Mouse (Mus musculus) E14TG2a.4 (cell line): ENCODE data around the gene Lbx1.
A peak's percentile ranks its signal among the peaks of the same experiment; 100 is the strongest.

Experiments
- H3K27me3 ChIP-seq: 2 replicates; pipeline ENCODE4 v1.6.1; 2014; ENCODE audit warnings: low read length, control low read depth; ENCODE audit not compliant: insufficient read depth
- H3K36me3 ChIP-seq: 2 replicates; pipeline ENCODE4 v1.6.1; 2014; ENCODE audit warnings: low read length, control low read depth; ENCODE audit not compliant: insufficient read depth
- H3K4me1 ChIP-seq: replicated peaks from 2 replicates; pipeline ENCODE4 v1.6.1; 2014; ENCODE audit warnings: low read depth, low read length, control low read depth
- H3K4me3 ChIP-seq: replicated peaks from 2 replicates; pipeline ENCODE4 v1.5.1; 2014; ENCODE audit warnings: mild to moderate bottlenecking, low read length
- H3K9me3 ChIP-seq: 2 replicates; pipeline ENCODE4 v1.6.1; 2014; ENCODE audit warnings: low read length, control low read depth
- CTCF ChIP-seq: conservative IDR thresholded peaks from 2 replicates; pipeline ENCODE4 v1.5.1; 2014; ENCODE audit warnings: low read length
- NANOG ChIP-seq: IDR thresholded peaks from 2 replicates; pipeline ENCODE4 v1.6.1; 2014; ENCODE audit warnings: borderline replicate concordance, low read length, mixed read lengths
- POU5F1 ChIP-seq: IDR thresholded peaks from 2 replicates; pipeline ENCODE4 v1.6.1; 2014; ENCODE audit warnings: low read length, borderline replicate concordance

Lbx1 gene

DNA sequence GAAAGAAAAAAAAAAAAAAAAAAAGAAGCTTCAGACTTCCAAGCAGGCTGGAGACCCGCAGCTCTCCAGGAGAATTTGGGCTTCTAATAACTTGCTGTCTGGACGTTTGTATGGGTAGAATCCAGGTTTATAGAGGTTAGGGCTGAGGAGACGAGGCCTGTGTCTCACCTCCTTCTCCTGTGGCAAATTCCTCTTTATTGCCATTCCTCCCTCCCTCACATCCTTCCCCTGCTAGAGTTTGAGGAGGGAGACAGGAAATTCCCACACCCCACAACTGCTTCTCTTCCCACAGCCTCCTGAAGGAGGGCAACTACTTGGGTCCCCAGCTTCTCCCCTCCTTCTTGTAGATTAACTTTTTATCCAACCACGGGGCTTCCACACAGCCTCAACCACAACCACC lies 20.2 kb downstream of the Lbx1 start:
- Histone ChIP-seq H3K27me3 (peaks cover 25% of the 10 kb centered on the region), H3K4me3 (no peak overlapping the region), H3K9me3 (no peaks in the 10 kb centered on the region), H3K4me1 (no peaks in the 10 kb centered on the region), H3K36me3 (no peaks in the 10 kb centered on the region)
- no peak for TF ChIP-seq POU5F1
- 0 out of 2 replicates have a peak, but pooled peaks have one; percentile 1 for TF ChIP-seq CTCF
- no peak for TF ChIP-seq NANOG

DNA sequence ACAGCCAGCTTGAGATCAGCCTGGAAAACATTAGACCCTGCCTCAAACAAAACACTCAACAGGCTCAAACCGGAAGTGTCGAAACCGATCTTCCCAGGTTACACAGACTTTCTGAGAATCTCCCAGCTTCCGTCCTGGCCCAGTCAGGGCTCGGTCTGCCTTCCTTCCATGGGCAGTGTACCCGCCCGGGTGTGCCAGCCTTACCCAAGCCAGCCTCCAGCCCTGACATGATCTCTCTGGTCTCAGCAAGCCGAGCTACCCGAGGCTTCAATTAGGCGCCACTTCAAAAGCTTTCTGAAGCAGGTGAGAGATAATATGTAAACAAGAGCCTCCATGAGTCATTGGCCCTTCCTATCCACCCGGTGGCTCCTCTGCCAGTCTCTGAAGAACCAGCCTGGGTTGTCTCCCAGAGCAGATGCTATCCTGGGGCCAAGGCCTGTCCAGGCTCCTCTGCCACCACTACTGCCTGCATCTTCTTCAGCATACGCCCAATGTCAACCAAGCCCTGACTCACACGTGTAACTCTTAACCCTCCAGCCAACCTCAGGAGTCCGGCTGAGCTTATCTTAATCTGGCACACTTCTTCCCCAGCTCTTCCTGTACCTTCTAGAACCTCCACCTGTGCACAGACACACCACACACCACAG lies 25.7 kb downstream of the Lbx1 start:
- peaks cover 11% of the 10 kb centered on the region for H3K27me3 ChIP-seq
- no peaks in the 10 kb centered on the region for H3K9me3 ChIP-seq
- TF ChIP-seq POU5F1 (no peak), NANOG (no peak)
- peaks cover 37% of the 10 kb centered on the region for H3K4me1 ChIP-seq
- H3K4me3 ChIP-seq = no peak overlapping the region
- H3K36me3 ChIP-seq = no peaks in the 10 kb centered on the region

DNA sequence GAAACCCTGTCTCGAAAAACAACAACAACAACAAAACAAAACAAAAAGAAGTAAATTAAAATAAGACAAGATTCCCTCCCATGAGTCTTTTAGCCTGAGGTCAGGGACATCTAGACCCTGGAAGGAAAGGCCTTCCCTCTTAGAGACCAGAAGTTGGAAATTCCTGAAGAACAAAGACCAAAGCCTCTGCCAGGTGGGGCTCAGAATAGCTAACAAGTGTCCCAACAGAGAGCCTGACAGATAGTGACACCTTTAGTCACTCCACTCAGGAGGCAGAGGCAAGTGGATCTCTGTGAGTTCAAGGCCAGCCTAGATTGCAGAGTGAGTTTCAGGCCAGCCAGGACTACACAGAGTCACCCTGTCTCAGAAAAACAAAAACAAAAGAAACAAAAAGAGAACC lies 26.4 kb downstream of the Lbx1 start:
- TF ChIP-seq POU5F1 = no peak
- TF ChIP-seq NANOG = no peak
- no peak for TF ChIP-seq CTCF
- Histone ChIP-seq H3K27me3 (peaks cover 11% of the 10 kb centered on the region), H3K36me3 (no peaks in the 10 kb centered on the region), H3K4me1 (peaks cover 37% of the 10 kb centered on the region), H3K9me3 (no peaks in the 10 kb centered on the region), H3K4me3 (no peak overlapping the region)

DNA sequence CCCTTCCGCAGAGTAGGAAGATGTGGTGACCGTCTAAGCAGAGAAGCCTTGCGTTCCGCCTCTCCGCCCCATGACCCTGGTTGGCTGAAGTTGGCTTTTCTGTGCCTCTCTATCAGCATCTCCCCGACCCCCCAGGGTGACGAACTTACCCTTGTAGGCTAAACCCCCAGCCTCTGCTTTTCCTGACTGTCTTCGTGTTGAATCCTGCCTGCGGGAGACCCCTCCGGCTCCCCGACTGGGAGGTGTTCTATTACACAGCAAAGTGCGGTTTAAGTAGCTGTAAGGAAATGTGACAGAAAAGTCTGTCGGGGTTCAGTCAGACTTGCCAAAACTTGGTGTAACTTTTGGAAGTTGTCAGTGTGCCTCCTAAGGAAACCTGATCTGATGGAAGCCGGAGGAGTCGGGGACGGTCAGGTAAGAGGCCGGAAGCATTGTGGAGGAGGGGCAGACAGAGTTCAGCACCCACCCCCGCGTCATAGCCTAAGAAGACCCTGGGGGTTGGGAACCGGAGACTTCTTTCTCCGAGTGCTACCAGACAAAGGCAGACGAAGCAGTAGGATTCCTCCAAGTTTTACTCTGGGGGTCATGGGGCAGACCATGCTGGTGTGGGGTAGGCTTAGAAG lies 27.1 kb downstream of the Lbx1 start:
- H3K4me3 ChIP-seq = peak overlapping the region; percentile 62
- H3K27me3 ChIP-seq = peaks cover 11% of the 10 kb centered on the region
- TF ChIP-seq CTCF (no peak), NANOG (no peak), POU5F1 (no peak)
- peaks cover 37% of the 10 kb centered on the region for H3K4me1 ChIP-seq
- H3K36me3 ChIP-seq = no peaks in the 10 kb centered on the region
- no peaks in the 10 kb centered on the region for H3K9me3 ChIP-seq

DNA sequence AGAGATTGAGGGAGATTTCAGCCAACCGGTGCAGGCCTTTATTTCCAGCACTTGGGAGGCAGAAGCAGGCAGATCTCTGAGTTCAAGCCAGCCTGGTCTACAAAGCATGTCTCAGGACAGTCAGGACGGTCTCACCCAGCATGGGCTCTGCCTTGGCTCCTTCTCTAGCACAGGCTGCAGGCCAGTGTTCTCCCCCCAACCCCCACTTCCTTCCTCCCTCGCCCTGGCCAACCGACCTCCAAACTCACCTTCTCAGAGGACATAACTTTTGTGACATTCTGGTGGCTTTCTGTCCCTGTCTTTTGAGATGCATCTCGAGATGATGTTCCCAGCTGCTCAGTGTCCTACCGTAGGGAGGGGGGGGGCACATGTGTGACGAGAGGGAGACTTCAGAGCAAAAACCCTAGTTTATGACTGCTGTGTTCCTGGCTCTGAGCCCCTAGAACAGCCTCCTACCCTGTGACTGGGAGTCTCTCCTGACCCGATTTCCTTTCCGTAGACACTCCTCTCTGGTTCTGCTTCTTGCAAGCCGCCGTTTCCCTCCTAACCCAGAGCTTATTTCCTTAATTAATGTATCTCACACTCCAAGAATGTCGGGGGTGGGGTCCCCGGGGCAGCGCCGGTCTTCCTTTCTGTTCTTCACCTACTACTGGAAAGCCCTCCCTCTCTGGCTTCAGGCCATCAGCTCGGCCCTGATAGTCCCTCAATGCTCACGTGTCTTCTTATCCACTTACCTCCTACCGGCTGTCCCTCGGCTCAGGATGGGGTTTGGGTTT lies 27.8 kb downstream of the Lbx1 start:
- peaks cover 11% of the 10 kb centered on the region for H3K27me3 ChIP-seq
- peak overlapping the region; percentile 62 for H3K4me3 ChIP-seq
- H3K4me1 ChIP-seq = peaks cover 37% of the 10 kb centered on the region
- no peak for TF ChIP-seq NANOG
- no peak for TF ChIP-seq CTCF
- no peak for TF ChIP-seq POU5F1
- H3K36me3 ChIP-seq = no peaks in the 10 kb centered on the region
- no peaks in the 10 kb centered on the region for H3K9me3 ChIP-seq

DNA sequence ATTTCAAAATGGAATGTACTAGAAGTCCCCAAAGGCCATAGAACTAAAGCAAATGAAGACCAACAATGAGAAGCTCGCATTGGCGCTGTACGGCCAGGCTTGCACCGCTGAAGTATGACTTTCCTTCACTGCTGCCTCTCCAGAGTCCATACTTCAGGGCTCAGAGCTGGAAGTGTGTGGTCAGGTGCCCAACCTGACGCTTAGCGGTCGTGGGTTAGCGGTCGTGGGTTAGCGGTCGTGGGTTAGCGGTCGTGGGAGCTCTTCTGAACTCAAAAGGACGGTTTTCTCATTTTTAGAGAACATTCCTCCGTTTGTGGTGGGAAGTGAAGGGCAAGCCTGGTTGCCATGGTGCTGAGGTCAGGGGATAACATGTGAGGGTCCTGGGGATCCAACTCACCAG lies 28.5 kb downstream of the Lbx1 start:
- no peak for TF ChIP-seq POU5F1
- TF ChIP-seq NANOG = no peak
- no peak for TF ChIP-seq CTCF
- Histone ChIP-seq H3K4me3 (peak overlapping the region; percentile 62; the same call in 1 of the 2 replicates), H3K27me3 (peaks cover 11% of the 10 kb centered on the region), H3K4me1 (peaks cover 37% of the 10 kb centered on the region), H3K9me3 (no peaks in the 10 kb centered on the region), H3K36me3 (no peaks in the 10 kb centered on the region)

DNA sequence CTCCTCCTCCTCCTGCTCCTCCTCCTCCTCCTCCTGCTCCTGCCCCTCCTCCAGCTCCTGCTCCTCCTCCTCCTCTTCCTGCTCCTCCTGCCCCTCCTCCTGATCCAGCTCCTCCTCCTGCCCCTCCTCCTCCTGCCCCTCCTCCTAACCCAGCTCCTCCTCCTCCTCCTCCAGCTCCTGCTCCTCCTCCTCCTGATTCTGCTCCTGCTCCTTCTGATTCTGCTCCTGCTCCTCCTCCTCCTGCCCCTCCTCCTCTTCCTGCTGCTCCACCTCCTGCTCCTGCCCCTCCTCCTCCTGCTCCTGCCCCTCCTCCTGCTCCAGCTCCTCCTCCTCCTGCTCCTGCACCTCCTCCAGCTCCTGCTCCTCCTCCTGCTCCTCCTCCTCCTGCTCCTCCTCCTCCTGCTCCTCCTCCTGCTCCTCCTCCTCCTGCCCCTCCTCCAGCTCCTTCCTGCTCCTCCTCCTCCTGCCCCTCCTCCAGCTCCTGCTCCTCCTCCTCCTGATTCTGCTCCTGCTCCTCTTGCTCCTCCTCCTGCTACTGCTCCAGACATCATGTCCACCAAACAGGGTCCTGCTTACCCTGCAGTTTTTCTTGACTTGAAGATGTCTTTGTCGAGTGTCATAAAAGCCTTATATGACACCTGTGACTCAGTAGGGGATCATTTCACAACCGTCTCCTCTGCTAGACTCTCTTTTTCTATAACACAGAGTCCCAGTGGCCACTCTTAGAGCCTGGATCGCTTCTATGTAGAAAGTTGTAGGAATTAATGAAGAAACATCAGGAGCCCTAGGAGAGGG lies 30.1 kb downstream of the Lbx1 start:
- H3K4me3 ChIP-seq = no peak overlapping the region
- TF ChIP-seq POU5F1 (no peak), CTCF (no peak), NANOG (no peak)
- H3K27me3 ChIP-seq = peaks cover 7% of the 10 kb centered on the region; the same call in 1 of the 2 replicates
- no peaks in the 10 kb centered on the region for H3K36me3 ChIP-seq
- H3K9me3 ChIP-seq = no peaks in the 10 kb centered on the region
- peaks cover 43% of the 10 kb centered on the region for H3K4me1 ChIP-seq

DNA sequence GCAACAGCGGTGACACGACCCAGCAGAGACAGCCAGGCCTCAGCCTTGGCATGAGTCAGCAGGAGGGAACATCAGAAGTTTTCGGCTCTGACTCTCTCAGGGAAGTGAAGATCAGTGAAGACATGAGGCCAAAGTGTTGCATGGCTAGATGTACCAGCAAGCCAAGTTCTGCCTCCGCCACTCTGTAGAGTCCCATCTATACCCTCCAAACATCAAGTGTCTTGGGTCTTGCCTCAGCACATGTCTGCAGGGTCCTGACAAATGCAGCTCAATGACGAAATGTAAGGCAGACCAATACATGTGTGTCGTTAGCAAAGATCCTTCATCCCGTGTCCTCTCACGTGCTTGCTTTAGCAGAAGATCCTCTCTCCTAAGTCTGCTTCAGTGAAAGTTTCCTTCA lies 38.6 kb downstream of the Lbx1 start:
- Histone ChIP-seq H3K27me3 (no peaks in the 10 kb centered on the region), H3K36me3 (no peaks in the 10 kb centered on the region), H3K9me3 (no peaks in the 10 kb centered on the region), H3K4me1 (peaks cover 6% of the 10 kb centered on the region; the same call in 1 of the 2 replicates), H3K4me3 (no peak overlapping the region)
- TF ChIP-seq NANOG (no peak), POU5F1 (no peak), CTCF (no peak)
